Mouse (Mus musculus): Measurements from ENCODE around the gene Col4a6. TPM values are rescaled to one million over a fixed set of nuclear protein-coding genes. Genes with fewer than 3 reads are reported as not detected.

Gene Col4a6
- total and polyA plus RNA-seq, 2 experiments from 2014 or later, result 2.5 to 7.0 TPM

DNA sequence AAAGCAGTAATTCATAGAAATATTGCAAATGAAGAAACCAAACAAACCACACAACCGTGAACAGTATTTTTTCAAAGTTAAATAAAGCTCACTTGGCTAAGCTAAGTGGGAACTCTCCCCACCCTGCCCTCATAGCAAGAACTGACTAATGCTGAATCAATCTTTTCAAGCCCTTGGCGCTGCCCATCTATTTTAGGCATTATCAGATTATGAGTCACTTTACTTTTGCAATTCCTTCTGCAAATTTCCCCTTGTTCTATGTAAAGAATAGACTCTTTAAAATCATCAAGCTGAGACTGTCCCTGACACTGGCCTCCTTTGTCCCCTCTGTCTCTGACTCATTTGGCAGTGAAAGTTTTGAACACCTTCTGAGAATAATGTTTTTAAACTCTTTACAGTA, 34.5 kb downstream of the Col4a6 start:
- no peaks in the 10 kb centered on the region for H3K36me3 ChIP-seq (ENCODE audit: insufficient read depth, low read length)
- WGBS, result 65% methylated on average over 2 of the region's 2 CpGs
- ATAC-seq (no peak), DNase-seq (ENCODE audit: low spot score) (no peak)
- H3K27me3 ChIP-seq (ENCODE audit: insufficient read depth, low read length), result no peaks in the 10 kb centered on the region; the same call in 1 of the 2 replicates
- no peak for TF ChIP-seq CTCF (IDR thresholded peaks at IDR 0.05; ENCODE audit: low read depth)
- no peaks in the 10 kb centered on the region for H3K9me3 ChIP-seq (ENCODE audit: low read length)
- H3K4me3 ChIP-seq (ENCODE audit: low read length), result no peak overlapping the region
- no peaks in the 10 kb centered on the region for H3K4me1 ChIP-seq (ENCODE audit: insufficient read depth, low read length)
- H3K4me2 ChIP-seq (ENCODE audit: low read depth, low read length), result no peak overlapping the region
- no peak overlapping the region for H3K9ac ChIP-seq (replicated peaks; ENCODE audit: low read length)
- H3K27ac ChIP-seq, result no peak overlapping the region

DNA sequence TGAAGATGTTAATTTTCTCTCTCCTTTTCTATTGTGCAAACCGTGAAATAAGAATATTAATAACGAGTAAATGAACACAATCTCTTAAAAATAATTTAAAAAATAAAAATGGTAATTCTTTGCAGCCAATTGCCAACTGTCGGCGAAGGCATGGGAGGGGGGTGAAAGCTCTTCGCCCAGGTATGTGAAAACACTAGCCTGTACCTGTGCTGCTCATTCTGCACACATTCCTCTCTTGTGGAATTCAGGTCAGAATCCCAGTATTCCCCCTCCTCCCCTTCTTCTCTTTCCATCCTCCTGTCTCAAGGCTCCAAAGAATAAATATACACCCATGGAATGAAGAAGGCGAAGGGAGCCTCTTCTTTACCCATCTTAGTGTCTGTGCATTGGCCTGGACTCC, 37.1 kb downstream of the Col4a6 start:
- Histone ChIP-seq H3K4me3 (ENCODE audit: low read length) (no peak overlapping the region), H3K9ac (replicated peaks; ENCODE audit: low read length) (no peak overlapping the region), H3K27ac (no peak overlapping the region), H3K27me3 (ENCODE audit: insufficient read depth, low read length) (no peaks in the 10 kb centered on the region; the same call in 1 of the 2 replicates), H3K36me3 (ENCODE audit: insufficient read depth, low read length) (no peaks in the 10 kb centered on the region), H3K9me3 (ENCODE audit: low read length) (no peaks in the 10 kb centered on the region), H3K4me1 (ENCODE audit: insufficient read depth, low read length) (no peaks in the 10 kb centered on the region), H3K4me2 (ENCODE audit: low read depth, low read length) (no peak overlapping the region)
- no peak for ATAC-seq
- no peak for DNase-seq (ENCODE audit: low spot score)
- no peak for TF ChIP-seq CTCF (IDR thresholded peaks at IDR 0.05; ENCODE audit: low read depth)
- WGBS, result 83% methylated on average over 6 of the region's 6 CpGs

DNA sequence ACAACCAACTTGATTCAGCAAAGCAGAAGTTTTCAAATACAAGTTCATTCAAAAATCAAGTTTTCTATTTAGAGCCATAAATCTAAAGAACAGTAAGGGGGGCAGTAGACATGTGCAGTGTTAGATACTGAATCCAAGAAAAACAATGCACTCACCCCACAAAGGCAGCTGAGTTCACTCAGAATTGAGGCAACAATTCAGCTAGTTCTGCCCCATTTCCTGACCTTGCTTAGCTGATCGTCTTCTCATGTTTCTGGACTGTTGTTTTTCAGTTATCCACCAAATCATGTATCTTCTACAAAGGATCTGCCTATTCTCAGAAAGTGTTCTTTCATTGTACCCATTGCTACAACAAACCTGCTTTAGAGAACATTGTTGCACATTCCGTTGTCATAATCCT, 58.6 kb downstream of the Col4a6 start:
- WGBS, result 62% methylated on average over 2 of the region's 2 CpGs
- H3K9ac ChIP-seq (replicated peaks; ENCODE audit: low read length), result no peak overlapping the region
- H3K9me3 ChIP-seq (ENCODE audit: low read length), result no peaks in the 10 kb centered on the region
- no peaks in the 10 kb centered on the region for H3K27me3 ChIP-seq (ENCODE audit: insufficient read depth, low read length)
- DNase-seq (ENCODE audit: low spot score) (no peak), ATAC-seq (no peak)
- no peak overlapping the region for H3K4me2 ChIP-seq (ENCODE audit: low read depth, low read length)
- no peak for TF ChIP-seq CTCF (IDR thresholded peaks at IDR 0.05; ENCODE audit: low read depth)
- H3K4me3 ChIP-seq (ENCODE audit: low read length), result no peak overlapping the region
- no peaks in the 10 kb centered on the region for H3K36me3 ChIP-seq (ENCODE audit: insufficient read depth, low read length)
- H3K4me1 ChIP-seq (ENCODE audit: insufficient read depth, low read length), result no peaks in the 10 kb centered on the region
- no peak overlapping the region for H3K27ac ChIP-seq

DNA sequence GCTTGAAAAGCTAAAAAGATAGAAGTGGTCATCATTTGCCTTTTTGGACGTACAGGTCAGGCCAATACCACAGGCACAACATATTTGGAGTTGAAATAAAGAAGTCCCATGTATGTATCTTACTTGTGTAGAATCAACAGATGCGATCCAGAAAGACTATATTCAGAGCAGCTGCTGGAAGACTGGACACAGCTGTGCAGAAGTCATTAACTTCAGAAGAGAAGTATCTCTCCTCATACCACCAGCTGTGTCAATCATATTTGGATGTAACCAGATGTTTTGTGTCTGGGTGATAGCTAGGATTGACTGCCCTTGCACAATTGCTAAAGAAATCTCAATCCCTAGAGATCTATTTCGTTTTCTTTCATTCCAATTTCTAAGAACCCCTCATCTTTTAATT, 77.6 kb downstream of the Col4a6 start:
- H3K4me3 ChIP-seq (ENCODE audit: low read length), result no peak overlapping the region
- H3K4me2 ChIP-seq (ENCODE audit: low read depth, low read length), result no peak overlapping the region
- 78% methylated on average over 3 of the region's 3 CpGs for WGBS
- no peaks in the 10 kb centered on the region for H3K27me3 ChIP-seq (ENCODE audit: insufficient read depth, low read length)
- no peak for DNase-seq (ENCODE audit: low spot score)
- no peak overlapping the region for H3K9ac ChIP-seq (replicated peaks; ENCODE audit: low read length)
- no peaks in the 10 kb centered on the region for H3K4me1 ChIP-seq (ENCODE audit: insufficient read depth, low read length)
- H3K27ac ChIP-seq, result no peak overlapping the region
- no peaks in the 10 kb centered on the region for H3K9me3 ChIP-seq (ENCODE audit: low read length)
- ATAC-seq, result no peak
- H3K36me3 ChIP-seq (ENCODE audit: insufficient read depth, low read length), result no peaks in the 10 kb centered on the region
- TF ChIP-seq CTCF (IDR thresholded peaks at IDR 0.05; ENCODE audit: low read depth), result no peak

DNA sequence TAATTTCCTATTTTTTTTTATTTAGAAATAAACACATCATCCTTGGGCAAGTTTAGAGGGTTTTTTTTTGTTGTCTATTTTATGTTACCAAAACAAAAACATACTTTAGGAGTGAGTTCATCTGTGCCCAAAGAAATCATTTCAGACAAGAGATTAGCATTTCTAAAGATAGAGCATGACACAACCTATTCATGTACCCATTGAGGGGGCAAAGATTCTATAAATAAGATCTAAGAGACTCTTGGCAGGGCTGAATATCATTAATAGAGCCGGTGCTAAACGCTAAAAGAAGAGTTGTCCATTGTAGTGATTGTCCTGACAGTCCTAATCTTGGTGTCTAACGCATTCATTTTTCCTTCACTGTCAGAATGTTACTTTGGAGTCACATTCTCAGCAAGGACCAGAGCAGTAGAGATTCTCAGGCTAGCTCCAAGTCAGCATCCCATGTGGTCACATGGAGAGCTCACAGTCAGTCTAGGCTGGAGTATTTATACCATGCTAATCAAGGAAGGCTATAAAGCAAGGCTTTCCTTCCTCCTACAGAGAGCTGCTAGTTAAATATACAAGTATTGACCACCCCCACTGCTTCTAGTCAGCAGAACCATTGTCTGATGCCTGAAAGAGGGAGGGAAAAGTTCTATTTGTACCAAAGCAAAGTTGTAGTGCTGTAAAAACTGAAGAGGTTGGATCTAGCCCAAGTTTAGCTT, 88.3 kb downstream of the Col4a6 start:
- DNase-seq (ENCODE audit: low spot score) (peak; percentile 6), ATAC-seq (peak; percentile 55; the same call in 1 of the 2 replicates)
- WGBS, result 38% methylated on average over 3 of the region's 3 CpGs

DNA sequence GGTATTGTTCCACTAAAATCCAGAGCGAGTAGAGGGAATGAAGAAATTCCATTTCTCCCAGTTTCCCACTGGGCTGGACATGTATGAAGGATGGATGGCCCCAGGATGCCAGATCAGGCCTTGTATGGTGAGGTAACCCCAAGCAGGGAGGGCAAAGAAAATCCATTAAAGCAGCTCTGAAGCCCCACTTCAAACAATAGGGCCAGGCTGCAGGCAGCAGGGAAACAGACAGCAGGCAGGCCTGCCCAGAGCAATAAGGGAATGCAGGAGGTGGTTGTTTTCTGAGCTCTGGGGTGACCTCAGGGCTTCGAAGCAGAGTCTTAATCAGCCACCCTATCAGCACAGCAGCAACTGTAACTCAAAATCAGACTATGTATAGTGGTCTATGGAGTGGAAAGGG, 89.2 kb downstream of the Col4a6 start:
- Histone ChIP-seq H3K27ac (no peak overlapping the region), H3K9me3 (ENCODE audit: low read length) (no peaks in the 10 kb centered on the region), H3K4me2 (ENCODE audit: low read depth, low read length) (no peak overlapping the region), H3K4me1 (ENCODE audit: insufficient read depth, low read length) (no peaks in the 10 kb centered on the region), H3K27me3 (ENCODE audit: insufficient read depth, low read length) (no peaks in the 10 kb centered on the region), H3K9ac (replicated peaks; ENCODE audit: low read length) (no peak overlapping the region), H3K4me3 (ENCODE audit: low read length) (no peak overlapping the region), H3K36me3 (ENCODE audit: insufficient read depth, low read length) (no peaks in the 10 kb centered on the region)
- ATAC-seq (no peak), DNase-seq (ENCODE audit: low spot score) (no peak)
- 53% methylated on average over 2 of the region's 2 CpGs for WGBS
- no peak for TF ChIP-seq CTCF (IDR thresholded peaks at IDR 0.05; ENCODE audit: low read depth)

More for the DNA sequence above, 88.3 kb downstream of the Col4a6 start:
- Histone ChIP-seq H3K27ac (no peak overlapping the region), H3K4me2 (ENCODE audit: low read depth, low read length) (no peak overlapping the region), H3K9me3 (ENCODE audit: low read length) (no peaks in the 10 kb centered on the region), H3K27me3 (ENCODE audit: insufficient read depth, low read length) (no peaks in the 10 kb centered on the region), H3K36me3 (ENCODE audit: insufficient read depth, low read length) (no peaks in the 10 kb centered on the region), H3K4me1 (ENCODE audit: insufficient read depth, low read length) (no peaks in the 10 kb centered on the region), H3K9ac (replicated peaks; ENCODE audit: low read length) (no peak overlapping the region), H3K4me3 (ENCODE audit: low read length) (no peak overlapping the region)
- TF ChIP-seq CTCF (IDR thresholded peaks at IDR 0.05; ENCODE audit: low read depth), result no peak

DNA sequence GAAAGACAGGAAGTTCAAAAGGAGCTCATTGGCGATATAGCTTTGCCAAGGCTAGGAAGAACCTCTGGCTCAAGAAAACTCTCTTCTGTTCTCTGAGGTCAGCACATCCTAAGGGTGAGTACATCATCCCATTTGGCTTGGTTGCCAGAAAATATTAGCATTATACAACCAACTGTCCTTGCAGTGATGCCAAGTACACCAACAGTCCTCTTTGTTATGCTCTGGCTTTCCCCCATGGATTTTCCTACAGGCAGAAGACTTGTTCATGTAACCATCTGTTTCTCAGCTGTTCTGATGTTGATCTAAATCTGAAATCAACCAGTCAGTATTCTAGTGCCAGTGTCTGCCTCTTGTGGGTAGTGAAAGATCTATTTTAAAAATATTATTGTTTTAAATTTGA, 103.6 kb downstream of the Col4a6 start:
- H3K36me3 ChIP-seq (ENCODE audit: insufficient read depth, low read length), result no peaks in the 10 kb centered on the region
- TF ChIP-seq CTCF (IDR thresholded peaks at IDR 0.05; ENCODE audit: low read depth), result no peak
- peak; percentile 51; the same call in 1 of the 2 replicates for ATAC-seq
- no peak overlapping the region for H3K4me3 ChIP-seq (ENCODE audit: low read length)
- 81% methylated on average over 1 of the region's 1 CpGs for WGBS
- no peak overlapping the region for H3K27ac ChIP-seq
- H3K9me3 ChIP-seq (ENCODE audit: low read length), result no peaks in the 10 kb centered on the region
- no peak overlapping the region for H3K4me2 ChIP-seq (ENCODE audit: low read depth, low read length)
- DNase-seq (ENCODE audit: low spot score), result peak; percentile 40
- H3K9ac ChIP-seq (replicated peaks; ENCODE audit: low read length), result no peak overlapping the region
- H3K27me3 ChIP-seq (ENCODE audit: insufficient read depth, low read length), result no peaks in the 10 kb centered on the region
- no peaks in the 10 kb centered on the region for H3K4me1 ChIP-seq (ENCODE audit: insufficient read depth, low read length)
